Mouse (Mus musculus) cortical plate, adult 2 months (tissue): ENCODE measurements around the gene Zfp985.

ENCODE experiments used
- CTCF ChIP-seq: fragments of 200-500 bp; IDR thresholded peaks from 2 replicates; pipeline ENCODE4 v1.5.1; 2011; ENCODE audit warnings: mild to moderate bottlenecking, control low read depth, low read length; ENCODE audit not compliant: insufficient read depth; ENCODE audit errors: extremely low read depth
- POLR2A ChIP-seq: fragments of 200-500 bp; IDR thresholded peaks from 2 replicates; pipeline ENCODE4 v1.6.1; 2011; ENCODE audit warnings: mild to moderate bottlenecking, low read length, control low read depth; ENCODE audit not compliant: insufficient read depth; ENCODE audit errors: extremely low read depth

GRCm38 (mm10) chr4:147598831-147599230 lies 45.8 kb downstream of the Zfp985 start:
- TF ChIP-seq CTCF: no peak
- no peak for TF ChIP-seq POLR2A
